Mouse (Mus musculus): Measurements from ENCODE around the gene Tmem45b. TPM values are rescaled to one million over a fixed set of nuclear protein-coding genes. Genes with fewer than 3 reads are reported as not detected.

Tmem45b gene
- total RNA-seq, 2 experiments from 2014 or later = 0.51 to 0.67 TPM

GRCm38 (mm10) chr9:31412165-31412564, 52.1 kb downstream of the Tmem45b start:
- intact Hi-C loops (cut with DNase I) = no loop called here

GRCm38 (mm10) chr9:31405217-31405616, 59.0 kb downstream of the Tmem45b start:
- no peak for DNase-seq
- intact Hi-C loops (cut with DNase I) = no loop called here

More at GRCm38 (mm10) chr9:31412165-31412564, 52.1 kb downstream of the Tmem45b start:
- DNase-seq = no peak

- intact Hi-C loops (cut with DNase I) = loop anchor here (5.0 kb wide), 1 partner anchor 252 kb away; no protein-coding TSS in a partner anchor
- DNase-seq = no peak
These were observed 60.0 kb downstream of the Tmem45b start for GRCm38 (mm10) chr9:31404311-31404710.

GRCm38 (mm10) chr9:31400441-31400840, 63.8 kb downstream of the Tmem45b start:
- intact Hi-C loops (cut with DNase I) = loop anchor here (5.0 kb wide), 1 partner anchor 248 kb away; no protein-coding TSS in a partner anchor
- peak; percentile 48 to 51 for DNase-seq

DNA sequence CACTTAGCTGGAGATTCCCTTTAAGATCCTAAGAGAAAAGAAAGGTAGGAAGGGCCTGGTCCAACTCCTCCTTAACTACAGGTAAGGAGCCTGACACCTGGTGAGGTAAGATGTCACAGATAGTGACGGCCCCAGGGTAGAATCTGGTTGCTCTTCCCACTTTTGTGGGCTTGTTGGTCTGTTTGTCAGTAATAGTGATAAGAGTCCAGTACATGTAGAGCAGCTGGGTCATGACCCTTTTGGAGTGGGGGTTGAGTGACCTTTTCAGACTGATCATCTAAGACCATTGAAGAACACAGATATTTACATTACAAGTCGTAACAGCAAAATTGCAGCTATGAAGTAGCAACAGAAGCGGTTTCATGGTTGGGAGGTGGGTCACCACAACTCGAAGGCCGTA, 77.1 kb downstream of the Tmem45b start:
- intact Hi-C loops (cut with DNase I) = no loop called here
- no peak for DNase-seq

DNA sequence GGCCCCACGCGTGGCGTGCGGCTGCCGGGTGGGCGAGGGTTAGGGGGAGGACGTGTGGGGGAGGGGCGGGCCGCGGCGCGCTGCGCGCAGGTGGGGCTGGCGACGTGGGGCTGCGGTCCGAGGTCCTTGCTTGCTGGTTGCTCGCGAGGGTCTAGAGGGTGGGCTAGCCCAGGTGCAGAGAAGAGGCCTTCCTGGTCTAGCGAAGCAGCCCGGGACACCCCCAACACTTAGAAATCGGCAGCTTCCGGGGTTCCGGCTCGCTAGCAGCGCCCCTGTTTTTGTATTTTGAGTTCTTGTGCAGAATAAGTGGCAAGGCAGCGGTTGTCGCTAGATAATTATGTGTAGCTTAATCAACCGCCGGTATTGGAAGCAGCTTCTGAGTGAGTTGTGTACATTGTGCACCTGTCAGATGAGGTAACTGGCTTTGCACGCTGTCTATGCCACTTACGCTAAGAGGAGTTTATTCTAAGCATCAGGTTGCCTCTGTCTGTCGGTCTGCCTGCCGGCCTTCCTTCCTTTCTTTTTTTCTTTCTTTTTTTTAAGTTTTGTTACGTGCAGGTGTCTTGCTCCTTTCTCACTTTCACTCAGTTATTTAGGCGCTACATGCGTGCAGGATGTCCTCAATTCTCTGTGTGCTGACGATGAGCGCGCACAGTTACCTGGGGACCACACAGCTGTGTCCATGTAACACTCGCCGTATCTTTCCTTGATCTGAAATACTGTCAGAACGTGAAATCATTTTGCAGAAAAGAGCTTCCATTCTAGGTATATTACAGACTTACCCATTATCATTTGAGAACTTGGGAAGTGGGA, 77.7 kb downstream of the Tmem45b start:
- DNase-seq = no peak

DNA sequence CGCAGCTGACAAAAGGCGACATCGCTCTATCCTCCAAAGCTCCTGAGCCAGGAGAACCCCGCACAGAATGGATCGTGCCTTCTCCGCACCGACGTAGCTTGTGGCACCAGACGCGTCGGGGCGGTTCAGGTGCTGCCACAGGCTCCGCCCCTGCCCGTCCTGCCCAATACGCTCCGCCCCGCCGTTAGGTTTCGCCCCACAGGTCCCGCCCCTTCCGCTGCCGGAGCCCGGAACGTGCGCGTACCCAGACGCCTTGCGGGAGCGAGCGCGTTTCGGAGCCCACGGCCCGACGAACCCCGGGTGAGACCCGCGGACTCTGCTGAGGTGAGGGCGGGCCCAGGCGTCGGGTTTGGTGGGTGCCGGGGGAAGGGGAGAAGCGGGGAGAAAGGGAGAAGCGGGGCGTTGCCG, 78.3 kb downstream of the Tmem45b start, which contains the start of gene Nfrkb:
Nfrkb (plus strand) TSS at position 246 of the 408 bp plus-strand sequence.
- intact Hi-C loops (cut with DNase I) = no loop called here

More for the DNA sequence above, 77.7 kb downstream of the Tmem45b start:
- intact Hi-C loops (cut with DNase I) = no loop called here

DNA sequence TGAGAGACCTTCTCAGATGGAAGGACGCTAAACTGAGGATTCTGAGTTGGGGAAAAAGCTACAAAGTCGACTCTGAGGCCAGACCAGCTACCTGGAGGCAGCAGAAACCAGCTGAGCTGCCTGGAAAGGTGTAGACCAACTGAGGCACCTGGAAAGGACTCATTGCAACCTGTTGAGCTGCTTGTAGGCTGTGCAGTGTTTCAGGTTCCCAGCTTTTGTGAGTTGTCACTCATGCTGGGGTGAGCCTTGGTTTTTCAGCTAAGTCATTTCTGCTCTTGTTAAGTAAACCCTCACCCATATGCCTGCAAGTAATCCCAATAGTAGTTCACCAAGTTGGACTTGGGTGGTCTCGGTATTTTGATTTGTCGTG, 78.8 kb downstream of the Tmem45b start:
- intact Hi-C loops (cut with DNase I) = no loop called here
- no peak for DNase-seq

More for the DNA sequence above, 78.3 kb downstream of the Tmem45b start, which contains the start of gene Nfrkb:
- DNase-seq = peak; percentile 90 to 95

GRCm38 (mm10) chr9:31384786-31385499, 79.3 kb downstream of the Tmem45b start:
- DNase-seq = no peak
- intact Hi-C loops (cut with DNase I) = no loop called here

- intact Hi-C loops (cut with DNase I) = no loop called here
- DNase-seq = no peak
These were observed 87.6 kb downstream of the Tmem45b start for GRCm38 (mm10) chr9:31376661-31377060.

Other genes starting within 250 kb of the Tmem45b start
- gene Prdm10, start 183.9 kb downstream of the Tmem45b start, total RNA-seq (2021) = 1 to 10 TPM; 3.8 TPM
- gene Nfrkb, start 78.3 kb downstream of the Tmem45b start, total RNA-seq (2021) = 10 to 100 TPM in 1 of 2 experiments, 1 to 10 TPM in 1; 7.6 to 10.4 TPM